Mouse (Mus musculus): ENCODE measurements at regions not wholly inside any gene's neighbourhood (a gene's known extent, or its start where the extent isn't known, plus 50 kb on each side); places are given as distances from the start of the nearest gene placed in this dataset.

- intact Hi-C loops (cut with DNase I): no loop called here
Measured at GRCm38 (mm10) chr10:25857954-25858616, 220.0 kb upstream of the Gm9767 start.

GRCm38 (mm10) chr10:25844348-25844747 is 233.7 kb upstream of the Gm9767 start:
- intact Hi-C loops (cut with DNase I): no loop called here

GRCm38 (mm10) chr10:25829275-25829674 is 248.8 kb upstream of the Gm9767 start:
- intact Hi-C loops (cut with DNase I): no loop called here

GRCm38 (mm10) chr10:25804223-25804622 is 268.2 kb upstream of the Smlr1 start:
- intact Hi-C loops (cut with DNase I): no loop called here

- intact Hi-C loops (cut with DNase I): no loop called here
Measured at GRCm38 (mm10) chr10:25801499-25801898, 265.4 kb upstream of the Smlr1 start.

GRCm38 (mm10) chr10:25798881-25799280 is 262.8 kb upstream of the Smlr1 start:
- intact Hi-C loops (cut with DNase I): no loop called here

GRCm38 (mm10) chr10:25790363-25790821 is 254.3 kb upstream of the Smlr1 start:
- intact Hi-C loops (cut with DNase I): no loop called here

GRCm38 (mm10) chr10:25788660-25789059 is 252.6 kb upstream of the Smlr1 start:
- intact Hi-C loops (cut with DNase I): no loop called here

GRCm38 (mm10) chr10:25788004-25788403 is 251.9 kb upstream of the Smlr1 start:
- intact Hi-C loops (cut with DNase I): no loop called here

GRCm38 (mm10) chr10:25783861-25784260 is 247.8 kb upstream of the Smlr1 start:
- intact Hi-C loops (cut with DNase I): no loop called here

GRCm38 (mm10) chr10:25779476-25779875 is 243.4 kb upstream of the Smlr1 start:
- intact Hi-C loops (cut with DNase I): no loop called here

- intact Hi-C loops (cut with DNase I): no loop called here
Measured at GRCm38 (mm10) chr10:25777717-25778116, 241.7 kb upstream of the Smlr1 start.

- intact Hi-C loops (cut with DNase I): no loop called here
Measured at GRCm38 (mm10) chr10:25776697-25777096, 240.6 kb upstream of the Smlr1 start.

- intact Hi-C loops (cut with DNase I): no loop called here
Measured at GRCm38 (mm10) chr10:25770051-25770450, 234.0 kb upstream of the Smlr1 start.

GRCm38 (mm10) chr10:25768456-25768855 is 232.4 kb upstream of the Smlr1 start:
- intact Hi-C loops (cut with DNase I): no loop called here

GRCm38 (mm10) chr10:25754300-25754699 is 218.2 kb upstream of the Smlr1 start:
- intact Hi-C loops (cut with DNase I): no loop called here

GRCm38 (mm10) chr10:25742678-25743077 is 206.6 kb upstream of the Smlr1 start:
- intact Hi-C loops (cut with DNase I): no loop called here

GRCm38 (mm10) chr10:25740956-25741355 is 204.9 kb upstream of the Smlr1 start:
- intact Hi-C loops (cut with DNase I): no loop called here

GRCm38 (mm10) chr10:25730470-25730869 is 194.4 kb upstream of the Smlr1 start:
- intact Hi-C loops (cut with DNase I): no loop called here

GRCm38 (mm10) chr10:25723966-25724365 is 187.9 kb upstream of the Smlr1 start:
- intact Hi-C loops (cut with DNase I): no loop called here

- intact Hi-C loops (cut with DNase I): no loop called here
Measured at GRCm38 (mm10) chr10:25715747-25716146, 179.7 kb upstream of the Smlr1 start.

GRCm38 (mm10) chr10:25714636-25715035 is 178.6 kb upstream of the Smlr1 start:
- intact Hi-C loops (cut with DNase I): no loop called here

GRCm38 (mm10) chr10:25714041-25714440 is 178.0 kb upstream of the Smlr1 start:
- intact Hi-C loops (cut with DNase I): no loop called here

GRCm38 (mm10) chr10:25707951-25708350 is 171.9 kb upstream of the Smlr1 start:
- intact Hi-C loops (cut with DNase I): no loop called here
